Comparison of ENCODE assay signal across 14 mouse cellular contexts in the genomic region with DNA sequence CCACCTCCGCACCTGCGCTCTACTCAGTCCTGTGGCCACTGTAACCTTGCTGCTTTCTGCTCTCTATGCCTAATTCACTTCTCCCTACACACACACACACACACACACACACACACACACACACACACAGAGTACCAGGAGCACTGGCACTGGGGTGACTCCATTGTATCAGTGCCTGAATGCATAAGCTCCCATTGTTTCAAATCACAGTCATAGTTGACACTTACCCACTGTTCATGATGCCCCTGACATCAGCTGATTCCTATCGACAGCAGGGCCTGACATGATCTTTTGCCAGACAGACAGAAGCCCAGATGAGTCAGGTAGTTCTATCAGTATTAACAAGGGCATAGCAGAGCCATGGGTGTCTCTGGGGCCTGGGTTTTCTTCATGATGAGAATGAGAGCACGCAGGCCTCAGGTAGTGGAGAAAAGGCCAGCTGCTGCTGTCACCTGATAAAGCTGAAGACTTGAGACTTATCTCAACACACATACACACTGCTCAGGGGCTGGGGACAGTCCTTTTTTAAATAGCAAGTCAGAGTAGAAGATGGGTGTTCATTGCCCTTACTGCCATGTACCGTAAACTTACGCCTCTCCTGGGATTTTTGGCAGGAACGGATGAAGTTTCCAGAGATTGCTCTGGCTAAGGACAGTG. TPM values are rescaled to one million over a fixed set of nuclear protein-coding genes. Genes with fewer than 3 reads are reported as not detected.
DNase-seq lines count a peak whose midpoint lies in the region; ATAC-seq lines count a peak whose summit lies in the region.
"Had no signal": no experiment of that assay in that cellular context is flagged by ENCODE, and none has a peak within 500 bp of the region (broad histone marks: within the 10 kb centered on the region; RNA-seq: fewer than 3 reads in every experiment).

No protein-coding gene starts in this region.

- H3K4me3 ChIP-seq in hindbrain, embryonic 13.5 days = no peak overlapping the region
- H3K4me3 ChIP-seq in hindbrain, embryonic 14.5 days (replicated peaks; ENCODE audit: low read length) = no peak overlapping the region
- H3K4me3 ChIP-seq in liver, embryonic 11.5 days (ENCODE audit: low read depth, low read length) = peak overlapping the region; percentile 17; the same call in 1 of the 2 replicates
- H3K4me3 ChIP-seq: forebrain, embryonic 12.5 days; lung, embryonic 15.5 days had no signal

- 86% methylated on average over 7 of the region's 7 CpGs for WGBS in hindbrain, embryonic 13.5 days
- 81% methylated on average over 7 of the region's 7 CpGs for WGBS in hindbrain, embryonic 14.5 days
- WGBS in liver, embryonic 11.5 days = 65% methylated on average over 7 of the region's 7 CpGs

- no peak overlapping the region for H3K4me2 ChIP-seq in hindbrain, embryonic 13.5 days
- no peak overlapping the region for H3K4me2 ChIP-seq in hindbrain, embryonic 14.5 days (replicated peaks)
- peak overlapping the region; percentile 64 for H3K4me2 ChIP-seq in liver, embryonic 11.5 days
- H3K4me2 ChIP-seq: forebrain, embryonic 12.5 days; lung, embryonic 15.5 days had no signal

- H3K4me1 ChIP-seq in hindbrain, embryonic 13.5 days (replicated peaks) = peaks cover 4% of the 10 kb centered on the region
- 0 out of 2 replicates have a peak, but pooled peaks cover 4% of the 10 kb centered on the region for H3K4me1 ChIP-seq in hindbrain, embryonic 14.5 days (replicated peaks; ENCODE audit: control insufficient read depth, insufficient read depth, low read length)
- peaks cover 26% of the 10 kb centered on the region for H3K4me1 ChIP-seq in liver, embryonic 11.5 days (replicated peaks; ENCODE audit: control insufficient read depth, insufficient read depth, low read length)
- H3K4me1 ChIP-seq: lung, embryonic 15.5 days had no signal

- ATAC-seq in hindbrain, embryonic 13.5 days (ENCODE audit: low FRiP score) = no peak
- no peak for ATAC-seq in hindbrain, embryonic 14.5 days (ENCODE audit: low FRiP score)
- ATAC-seq in liver, embryonic 11.5 days (replicated peaks; ENCODE audit: low FRiP score) = peak; percentile 84

- no peaks in the 10 kb centered on the region for H3K9me3 ChIP-seq in hindbrain, embryonic 13.5 days
- no peaks in the 10 kb centered on the region for H3K9me3 ChIP-seq in hindbrain, embryonic 14.5 days (ENCODE audit: control insufficient read depth, low read length)
- no peaks in the 10 kb centered on the region for H3K9me3 ChIP-seq in liver, embryonic 11.5 days (ENCODE audit: control insufficient read depth, low read length)
- H3K9me3 ChIP-seq: forebrain, embryonic 12.5 days; lung, embryonic 15.5 days had no signal

- no peak for DNase-seq in hindbrain, embryonic 14.5 days (ENCODE audit: low spot score)
- peak; percentile 46 for DNase-seq in spleen, adult 12 weeks (ENCODE audit: low spot score)
- DNase-seq in spleen, adult 18-20 months = no peak
- no peak for DNase-seq in liver, embryonic 11.5 days (ENCODE audit: low spot score)
- DNase-seq in right cerebral cortex, postnatal 25 days = no peak
- no peak for DNase-seq in ovary, adult 18-20 months (ENCODE audit: low spot score)
- DNase-seq: gastrocnemius, postnatal 14 days; heart, postnatal 4 days; kidney, adult 8-10 months; layer of hippocampus, postnatal 36 days; thymus, postnatal 14 days had no signal

- H3K27me3 ChIP-seq in hindbrain, embryonic 13.5 days = no peaks in the 10 kb centered on the region
- no peaks in the 10 kb centered on the region for H3K27me3 ChIP-seq in hindbrain, embryonic 14.5 days (ENCODE audit: control insufficient read depth, insufficient read depth, low read length)
- no peaks in the 10 kb centered on the region for H3K27me3 ChIP-seq in liver, embryonic 11.5 days (replicated peaks; ENCODE audit: control insufficient read depth, insufficient read depth, low read length)
- H3K27me3 ChIP-seq: forebrain, embryonic 12.5 days; lung, embryonic 15.5 days had no signal

- H3K36me3 ChIP-seq in hindbrain, embryonic 13.5 days = peaks cover 40% of the 10 kb centered on the region
- peaks cover 30% of the 10 kb centered on the region for H3K36me3 ChIP-seq in hindbrain, embryonic 14.5 days (replicated peaks; ENCODE audit: control insufficient read depth, insufficient read depth)
- peaks cover 6% of the 10 kb centered on the region; the same call in 1 of the 2 replicates for H3K36me3 ChIP-seq in liver, embryonic 11.5 days (ENCODE audit: control insufficient read depth, insufficient read depth, low read length)

- H3K27ac ChIP-seq in hindbrain, embryonic 13.5 days = no peak overlapping the region; the same call in 1 of the 2 replicates
- H3K27ac ChIP-seq in hindbrain, embryonic 14.5 days = no peak overlapping the region
- peak overlapping the region; percentile 88 for H3K27ac ChIP-seq in liver, embryonic 11.5 days (ENCODE audit: low read depth, low read length)
- H3K27ac ChIP-seq: forebrain, embryonic 12.5 days; lung, embryonic 15.5 days had no signal

- peak overlapping the region; percentile 19; the same call in 1 of the 2 replicates for H3K9ac ChIP-seq in hindbrain, embryonic 13.5 days
- no peak overlapping the region for H3K9ac ChIP-seq in hindbrain, embryonic 14.5 days
- peak overlapping the region; percentile 53; the same call in 1 of the 2 replicates for H3K9ac ChIP-seq in liver, embryonic 11.5 days (ENCODE audit: low read depth, low read length)
- H3K9ac ChIP-seq: forebrain, embryonic 12.5 days; lung, embryonic 15.5 days had no signal

RNA-seq across cellular contexts. Expression of a gene that starts 4.2 kb away (rescaled TPM):
- 55.7 and 58.3 TPM in 2 replicates for polyA plus RNA-seq in hindbrain, embryonic 13.5 days (2015; fragmentation: Nextera tagmentation; extraction: Ambion mirVana)
- 59.6 and 60.8 TPM in 2 replicates for polyA plus RNA-seq in hindbrain, embryonic 14.5 days (2014; fragmentation: Nextera tagmentation; extraction: Ambion mirVana)
- 34.6 and 35.1 TPM in 2 replicates for polyA plus RNA-seq in liver, embryonic 11.5 days (2014; fragmentation: Nextera tagmentation; extraction: Ambion mirVana)

RNA-seq across cellular contexts. Expression of a gene that starts 8.5 kb away (rescaled TPM):
- polyA plus RNA-seq in hindbrain, embryonic 13.5 days (2015; fragmentation: Nextera tagmentation; extraction: Ambion mirVana) = not detected in 2 replicates
- not detected in 2 replicates for polyA plus RNA-seq in hindbrain, embryonic 14.5 days (2014; fragmentation: Nextera tagmentation; extraction: Ambion mirVana)
- 0.15 TPM in 1 of 2 replicates, not detected in the other for polyA plus RNA-seq in liver, embryonic 11.5 days (2014; fragmentation: Nextera tagmentation; extraction: Ambion mirVana)
- polyA plus RNA-seq: forebrain, embryonic 12.5 days had no signal

RNA-seq across cellular contexts. Expression of a gene that starts 9.0 kb away (rescaled TPM):
- 128 and 133 TPM in 2 replicates for polyA plus RNA-seq in hindbrain, embryonic 13.5 days (2015; fragmentation: Nextera tagmentation; extraction: Ambion mirVana)
- 114 and 117 TPM in 2 replicates for polyA plus RNA-seq in hindbrain, embryonic 14.5 days (2014; fragmentation: Nextera tagmentation; extraction: Ambion mirVana)
- polyA plus RNA-seq in liver, embryonic 11.5 days (2014; fragmentation: Nextera tagmentation; extraction: Ambion mirVana) = 70.6 and 73.4 TPM in 2 replicates

RNA-seq across cellular contexts. Expression of a gene that starts 13.8 kb away (rescaled TPM):
- polyA plus RNA-seq in hindbrain, embryonic 13.5 days (2015; fragmentation: Nextera tagmentation; extraction: Ambion mirVana) = 43.0 and 43.6 TPM in 2 replicates
- polyA plus RNA-seq in hindbrain, embryonic 14.5 days (2014; fragmentation: Nextera tagmentation; extraction: Ambion mirVana) = 51.3 and 54.5 TPM in 2 replicates
- 56.1 and 60.8 TPM in 2 replicates for polyA plus RNA-seq in liver, embryonic 11.5 days (2014; fragmentation: Nextera tagmentation; extraction: Ambion mirVana)

RNA-seq across cellular contexts. Expression of a gene that starts 26.7 kb away (rescaled TPM):
- 0.27 and 0.30 TPM in 2 replicates for polyA plus RNA-seq in hindbrain, embryonic 13.5 days (2015; fragmentation: Nextera tagmentation; extraction: Ambion mirVana)
- 0.52 and 0.59 TPM in 2 replicates for polyA plus RNA-seq in hindbrain, embryonic 14.5 days (2014; fragmentation: Nextera tagmentation; extraction: Ambion mirVana)
- polyA plus RNA-seq in liver, embryonic 11.5 days (2014; fragmentation: Nextera tagmentation; extraction: Ambion mirVana) = 2.0 and 2.4 TPM in 2 replicates
